Mouse (Mus musculus) limb, embryonic 11.5 days (tissue): ENCODE measurements around the gene Casz1. TPM values are rescaled to one million over a fixed set of nuclear protein-coding genes. Genes with fewer than 3 reads are reported as not detected.

Source experiments
- ATAC-seq: fragments of 200-750 bp; cut with Nextera tagmentation; 2 replicates; pipeline ENCODE4 v1.8.0; 2017; ENCODE audit warnings: low read depth; ENCODE audit not compliant: insufficient number of reproducible peaks, low FRiP score, low TSS enrichment
- DNase-seq: peaks from one replicate; pipeline ENCODE4 v3.0.0-alpha.2; 2015; ENCODE audit warnings: low spot score
- H3K27ac ChIP-seq: fragments of 300-500 bp; sonication (generic); replicated peaks from 2 replicates; pipeline ENCODE4 v1.5.1; 2014; ENCODE audit warnings: low read depth, mild to moderate bottlenecking, low read length
- H3K27me3 ChIP-seq: fragments of 300-500 bp; sonication (generic); 2 replicates; pipeline ENCODE4 v1.6.1; 2014; ENCODE audit warnings: mild to moderate bottlenecking, low read length, mixed read lengths; ENCODE audit not compliant: control insufficient read depth, insufficient read depth
- H3K36me3 ChIP-seq: fragments of 300-500 bp; sonication (generic); 2 replicates; pipeline ENCODE4 v1.6.1; 2014; ENCODE audit warnings: mild to moderate bottlenecking, low read length, moderate library complexity, mixed read lengths; ENCODE audit not compliant: control insufficient read depth, insufficient read depth
- H3K4me1 ChIP-seq: fragments of 300-500 bp; sonication (generic); 2 replicates; pipeline ENCODE4 v1.6.1; 2014; ENCODE audit warnings: low read length, mixed read lengths; ENCODE audit not compliant: control insufficient read depth, insufficient read depth
- H3K4me2 ChIP-seq: fragments of 300-500 bp; sonication (generic); 2 replicates; pipeline ENCODE4 v1.6.1; 2014; ENCODE audit warnings: low read depth, mild to moderate bottlenecking, moderate library complexity; ENCODE audit not compliant: severe bottlenecking
- H3K4me3 ChIP-seq: fragments of 300-500 bp; sonication (generic); 2 replicates; pipeline ENCODE4 v1.5.1; 2014; ENCODE audit warnings: low read depth, low read length
- H3K9ac ChIP-seq: fragments of 300-500 bp; sonication (generic); 2 replicates; pipeline ENCODE4 v1.6.1; 2014; ENCODE audit warnings: mild to moderate bottlenecking, low read length
- H3K9me3 ChIP-seq: fragments of 300-500 bp; sonication (generic); 2 replicates; pipeline ENCODE4 v1.6.1; 2016; ENCODE audit warnings: low read length; ENCODE audit not compliant: control insufficient read depth
- WGBS: fragments of 180-500 bp; shearing (Covaris S2); extraction: QIAGEN DNeasy Blood & Tissue Kit; methylation state at CpG from one replicate; pipeline ENCODE4 v1.1.7; 2014; 5-methylcytosine and 5-hydroxymethylcytosine counted together
- polyA plus RNA-seq: library from polyadenylated mRNA; unstranded; fragments of >200 nt; fragmentation: Nextera tagmentation; extraction: Ambion mirVana; gene quantifications from 2 replicates; pipeline ENCODE4 v1.2.1, GENCODE M21; 2014

Casz1 gene
- polyA plus RNA-seq, 1 experiment from 2014 or later: 1.6 TPM

- Histone ChIP-seq H3K4me3 (no peak overlapping the region), H3K4me2 (no peak overlapping the region), H3K36me3 (no peaks in the 10 kb centered on the region), H3K9ac (no peak overlapping the region), H3K27ac (no peak overlapping the region), H3K9me3 (no peaks in the 10 kb centered on the region), H3K4me1 (peaks cover 33% of the 10 kb centered on the region), H3K27me3 (peaks cover 7% of the 10 kb centered on the region; the same call in 1 of the 2 replicates)
- DNase-seq (no peak), ATAC-seq (no peak)
- 92% methylated on average over 7 of the region's 7 CpGs for WGBS
These were observed 65.3 kb downstream of the Casz1 start for GRCm38 (mm10) chr4:148869566-148869965.

- Histone ChIP-seq H3K4me3 (no peak overlapping the region), H3K36me3 (no peaks in the 10 kb centered on the region), H3K4me2 (no peak overlapping the region), H3K27ac (no peak overlapping the region), H3K27me3 (peaks cover 7% of the 10 kb centered on the region; the same call in 1 of the 2 replicates), H3K9me3 (no peaks in the 10 kb centered on the region), H3K4me1 (peaks cover 33% of the 10 kb centered on the region), H3K9ac (no peak overlapping the region)
- ATAC-seq: no peak
- WGBS: 90% methylated on average over 4 of the region's 4 CpGs
- DNase-seq: no peak
These were observed 66.3 kb downstream of the Casz1 start for GRCm38 (mm10) chr4:148870496-148870895.

- Histone ChIP-seq H3K4me1 (peaks cover 30% of the 10 kb centered on the region), H3K4me3 (no peak overlapping the region), H3K36me3 (no peaks in the 10 kb centered on the region), H3K27me3 (peaks cover 11% of the 10 kb centered on the region; the same call in 1 of the 2 replicates), H3K27ac (no peak overlapping the region; the same call in 1 of the 2 replicates), H3K9me3 (no peaks in the 10 kb centered on the region), H3K4me2 (peak overlapping the region; percentile 20), H3K9ac (no peak overlapping the region)
- 21% methylated on average over 10 of the region's 10 CpGs for WGBS
- ATAC-seq (peak; percentile 62), DNase-seq (peak; percentile 73)
These were observed 67.6 kb downstream of the Casz1 start for GRCm38 (mm10) chr4:148871751-148872334.

- Histone ChIP-seq H3K9me3 (no peaks in the 10 kb centered on the region), H3K27me3 (peaks cover 15% of the 10 kb centered on the region; the same call in 1 of the 2 replicates), H3K4me1 (peaks cover 30% of the 10 kb centered on the region), H3K9ac (no peak overlapping the region), H3K27ac (peak overlapping the region; percentile 31; the same call in 1 of the 2 replicates), H3K36me3 (no peaks in the 10 kb centered on the region), H3K4me2 (no peak overlapping the region), H3K4me3 (no peak overlapping the region)
- 30% methylated on average over 9 of the region's 9 CpGs for WGBS
- ATAC-seq (no peak), DNase-seq (peak; percentile 68)
These were observed 68.1 kb downstream of the Casz1 start for GRCm38 (mm10) chr4:148872372-148872771.

- H3K36me3 ChIP-seq: no peaks in the 10 kb centered on the region
- H3K4me3 ChIP-seq: no peak overlapping the region
- WGBS: 50% methylated on average over 12 of the region's 12 CpGs
- ATAC-seq (no peak), DNase-seq (no peak)
- no peaks in the 10 kb centered on the region for H3K9me3 ChIP-seq
- no peak overlapping the region for H3K9ac ChIP-seq
- peaks cover 16% of the 10 kb centered on the region; the same call in 1 of the 2 replicates for H3K27me3 ChIP-seq
- no peak overlapping the region for H3K4me2 ChIP-seq
- peak overlapping the region; percentile 31; the same call in 1 of the 2 replicates for H3K27ac ChIP-seq
- peaks cover 28% of the 10 kb centered on the region for H3K4me1 ChIP-seq
These were observed 68.6 kb downstream of the Casz1 start for GRCm38 (mm10) chr4:148872783-148873182.

GRCm38 (mm10) chr4:148876166-148876565, 71.9 kb downstream of the Casz1 start:
- no peak overlapping the region for H3K4me3 ChIP-seq
- H3K36me3 ChIP-seq: no peaks in the 10 kb centered on the region
- peaks cover 27% of the 10 kb centered on the region for H3K4me1 ChIP-seq
- no peak overlapping the region for H3K4me2 ChIP-seq
- H3K9me3 ChIP-seq: no peaks in the 10 kb centered on the region
- 88% methylated on average over 9 of the region's 9 CpGs for WGBS
- H3K9ac ChIP-seq: no peak overlapping the region
- peaks cover 19% of the 10 kb centered on the region for H3K27me3 ChIP-seq
- DNase-seq (no peak), ATAC-seq (no peak)
- no peak overlapping the region for H3K27ac ChIP-seq

GRCm38 (mm10) chr4:148876867-148877266, 72.6 kb downstream of the Casz1 start:
- 89% methylated on average over 8 of the region's 8 CpGs for WGBS
- ATAC-seq: no peak
- peaks cover 23% of the 10 kb centered on the region for H3K27me3 ChIP-seq
- H3K36me3 ChIP-seq: no peaks in the 10 kb centered on the region
- no peak overlapping the region for H3K4me3 ChIP-seq
- no peak overlapping the region for H3K27ac ChIP-seq
- H3K9me3 ChIP-seq: no peaks in the 10 kb centered on the region
- H3K4me2 ChIP-seq: no peak overlapping the region
- H3K9ac ChIP-seq: no peak overlapping the region
- peaks cover 26% of the 10 kb centered on the region for H3K4me1 ChIP-seq
- no peak for DNase-seq

- Histone ChIP-seq H3K27me3 (peaks cover 23% of the 10 kb centered on the region), H3K36me3 (no peaks in the 10 kb centered on the region), H3K9me3 (no peaks in the 10 kb centered on the region), H3K27ac (no peak overlapping the region), H3K4me3 (no peak overlapping the region), H3K9ac (no peak overlapping the region), H3K4me1 (peaks cover 17% of the 10 kb centered on the region), H3K4me2 (no peak overlapping the region)
- 62% methylated on average over 11 of the region's 11 CpGs for WGBS
- ATAC-seq: no peak
- no peak for DNase-seq
These were observed 74.2 kb downstream of the Casz1 start for GRCm38 (mm10) chr4:148878192-148878983.
